Mouse (Mus musculus) hindbrain, embryonic 11.5 days (tissue): ENCODE measurements around the gene Gm5269. TPM values are rescaled to one million over a fixed set of nuclear protein-coding genes. Genes with fewer than 3 reads are reported as not detected.

ENCODE experiments used
- ATAC-seq: fragments of 200-750 bp; cut with Nextera tagmentation; 2 replicates; pipeline ENCODE4 v1.8.0; 2017; ENCODE audit warnings: mild to moderate bottlenecking, moderate TSS enrichment, moderate library complexity; ENCODE audit not compliant: low FRiP score
- DNase-seq: peaks from one replicate; pipeline ENCODE4 v3.0.0-alpha.2; 2015; ENCODE audit warnings: low spot score
- H3K27ac ChIP-seq: fragments of 300-500 bp; sonication (generic); 2 replicates; pipeline ENCODE4 v1.5.1; 2014; ENCODE audit warnings: mild to moderate bottlenecking, low read depth, low read length
- H3K27me3 ChIP-seq: fragments of 300-500 bp; sonication (generic); 2 replicates; pipeline ENCODE4 v1.6.1; 2014; ENCODE audit warnings: mild to moderate bottlenecking, low read length, moderate library complexity, mixed read lengths; ENCODE audit not compliant: control insufficient read depth, insufficient read depth
- H3K36me3 ChIP-seq: fragments of 300-500 bp; sonication (generic); 2 replicates; pipeline ENCODE4 v1.6.1; 2014; ENCODE audit warnings: mild to moderate bottlenecking, low read length, moderate library complexity, mixed read lengths; ENCODE audit not compliant: control insufficient read depth, insufficient read depth
- H3K4me1 ChIP-seq: fragments of 300-500 bp; sonication (generic); replicated peaks from 2 replicates; pipeline ENCODE4 v1.6.1; 2014; ENCODE audit warnings: low read length, mixed read lengths; ENCODE audit not compliant: control insufficient read depth, insufficient read depth
- H3K4me2 ChIP-seq: fragments of 300-500 bp; sonication (generic); replicated peaks from 2 replicates; pipeline ENCODE4 v1.6.1; 2014; ENCODE audit warnings: mild to moderate bottlenecking, low read depth, low read length
- H3K4me3 ChIP-seq: fragments of 300-500 bp; sonication (generic); 2 replicates; pipeline ENCODE4 v1.5.1; 2014; ENCODE audit warnings: low read depth, low read length
- H3K9ac ChIP-seq: fragments of 300-500 bp; sonication (generic); 2 replicates; pipeline ENCODE4 v1.6.1; 2014; ENCODE audit warnings: low read depth, low read length
- H3K9me3 ChIP-seq: fragments of 300-500 bp; sonication (generic); 2 replicates; pipeline ENCODE4 v1.6.1; 2016; ENCODE audit warnings: low read length; ENCODE audit not compliant: control insufficient read depth
- WGBS: fragments of 180-500 bp; shearing (Covaris S2); extraction: QIAGEN DNeasy Blood & Tissue Kit; methylation state at CpG from one replicate; pipeline ENCODE4 v1.1.7; 2014; 5-methylcytosine and 5-hydroxymethylcytosine counted together
- polyA plus RNA-seq: library from polyadenylated mRNA; unstranded; fragments of >200 nt; fragmentation: Nextera tagmentation; extraction: Ambion mirVana; gene quantifications from 2 replicates; pipeline ENCODE4 v1.2.1, GENCODE M21; 2014

The Gm5269 gene
- polyA plus RNA-seq, 1 experiment from 2014 or later: not detected

- Histone ChIP-seq H3K4me3 (no peak overlapping the region), H3K4me1 (no peaks in the 10 kb centered on the region), H3K27ac (no peak overlapping the region), H3K9me3 (no peaks in the 10 kb centered on the region), H3K27me3 (no peaks in the 10 kb centered on the region), H3K36me3 (no peaks in the 10 kb centered on the region), H3K9ac (no peak overlapping the region), H3K4me2 (no peak overlapping the region)
- no peak for DNase-seq
- ATAC-seq: no peak
- WGBS: 92% methylated on average over 1 of the region's 1 CpGs
Observed at GRCm38 (mm10) chr1:45919752-45920151, 29.7 kb upstream of the Gm5269 start.

- H3K9ac ChIP-seq: no peak overlapping the region
- H3K4me3 ChIP-seq: no peak overlapping the region
- no peaks in the 10 kb centered on the region for H3K4me1 ChIP-seq
- no peak overlapping the region for H3K4me2 ChIP-seq
- H3K27me3 ChIP-seq: no peaks in the 10 kb centered on the region
- no peaks in the 10 kb centered on the region for H3K36me3 ChIP-seq
- H3K27ac ChIP-seq: no peak overlapping the region
- ATAC-seq: no peak
- 78% methylated on average over 4 of the region's 4 CpGs for WGBS
- DNase-seq: no peak
- no peaks in the 10 kb centered on the region for H3K9me3 ChIP-seq
Observed at GRCm38 (mm10) chr1:45917136-45917803, 27.2 kb upstream of the Gm5269 start.

- no peak overlapping the region for H3K9ac ChIP-seq
- H3K36me3 ChIP-seq: no peaks in the 10 kb centered on the region
- DNase-seq: no peak
- no peak overlapping the region for H3K4me3 ChIP-seq
- no peak overlapping the region for H3K4me2 ChIP-seq
- ATAC-seq: no peak
- H3K27me3 ChIP-seq: no peaks in the 10 kb centered on the region
- no peaks in the 10 kb centered on the region for H3K9me3 ChIP-seq
- no peaks in the 10 kb centered on the region for H3K4me1 ChIP-seq
- no peak overlapping the region for H3K27ac ChIP-seq
- WGBS: 77% methylated on average over 3 of the region's 3 CpGs
Observed at GRCm38 (mm10) chr1:45916174-45916573, 26.1 kb upstream of the Gm5269 start.

GRCm38 (mm10) chr1:45914236-45914635, 24.2 kb upstream of the Gm5269 start:
- Histone ChIP-seq H3K4me3 (no peak overlapping the region), H3K9ac (no peak overlapping the region), H3K27me3 (no peaks in the 10 kb centered on the region), H3K4me2 (no peak overlapping the region), H3K4me1 (no peaks in the 10 kb centered on the region), H3K36me3 (no peaks in the 10 kb centered on the region), H3K27ac (no peak overlapping the region), H3K9me3 (no peaks in the 10 kb centered on the region)
- DNase-seq (no peak), ATAC-seq (no peak)
- WGBS: 90% methylated on average over 4 of the region's 4 CpGs

- no peaks in the 10 kb centered on the region for H3K9me3 ChIP-seq
- peak; percentile 86 for ATAC-seq
Observed at GRCm38 (mm10) chr1:45905107-45905821, 15.2 kb upstream of the Gm5269 start.

GRCm38 (mm10) chr1:45904161-45904560, 14.1 kb upstream of the Gm5269 start:
- Histone ChIP-seq H3K27me3 (no peaks in the 10 kb centered on the region), H3K36me3 (no peaks in the 10 kb centered on the region), H3K27ac (no peak overlapping the region), H3K4me1 (no peaks in the 10 kb centered on the region), H3K4me3 (no peak overlapping the region), H3K9me3 (no peaks in the 10 kb centered on the region), H3K4me2 (no peak overlapping the region), H3K9ac (no peak overlapping the region)
- no peak for ATAC-seq
- no peak for DNase-seq
- 76% methylated on average over 3 of the region's 3 CpGs for WGBS

More at GRCm38 (mm10) chr1:45905107-45905821, 15.2 kb upstream of the Gm5269 start:
- no peak overlapping the region for H3K27ac ChIP-seq
- no peak overlapping the region for H3K4me2 ChIP-seq
- DNase-seq: peak; percentile 20
- H3K27me3 ChIP-seq: no peaks in the 10 kb centered on the region
- no peaks in the 10 kb centered on the region for H3K4me1 ChIP-seq
- H3K36me3 ChIP-seq: no peaks in the 10 kb centered on the region
- H3K9ac ChIP-seq: no peak overlapping the region
- H3K4me3 ChIP-seq: no peak overlapping the region
- WGBS: 29% methylated on average over 5 of the region's 5 CpGs

GRCm38 (mm10) chr1:45898044-45898443, 8.0 kb upstream of the Gm5269 start:
- H3K9ac ChIP-seq: no peak overlapping the region
- no peaks in the 10 kb centered on the region for H3K27me3 ChIP-seq
- no peak overlapping the region for H3K4me2 ChIP-seq
- no peaks in the 10 kb centered on the region for H3K36me3 ChIP-seq
- ATAC-seq (no peak), DNase-seq (no peak)
- 66% methylated on average over 1 of the region's 1 CpGs for WGBS
- H3K4me1 ChIP-seq: no peaks in the 10 kb centered on the region
- no peak overlapping the region for H3K4me3 ChIP-seq
- no peak overlapping the region for H3K27ac ChIP-seq
- no peaks in the 10 kb centered on the region for H3K9me3 ChIP-seq

- ATAC-seq (no peak), DNase-seq (no peak)
- Histone ChIP-seq H3K36me3 (no peaks in the 10 kb centered on the region), H3K4me3 (no peak overlapping the region), H3K4me2 (no peak overlapping the region), H3K4me1 (no peaks in the 10 kb centered on the region), H3K27ac (no peak overlapping the region), H3K27me3 (no peaks in the 10 kb centered on the region), H3K9ac (no peak overlapping the region), H3K9me3 (no peaks in the 10 kb centered on the region)
- WGBS: 91% methylated on average over 6 of the region's 6 CpGs
Observed at GRCm38 (mm10) chr1:45894168-45894912, 4.3 kb upstream of the Gm5269 start.
